In genomic region chr13:48998591-48998990, GRCm38 (mm10) we compare ENCODE assay signal across 9 mouse cellular contexts. TPM values are rescaled to one million over a fixed set of nuclear protein-coding genes. Genes with fewer than 3 reads are reported as not detected.
A peak's percentile ranks its signal among the peaks of the same experiment; 100 is the strongest.
DNase-seq lines count a peak whose midpoint lies in the region; ATAC-seq lines count a peak whose summit lies in the region.
"Had no signal": no experiment of that assay in that cellular context is flagged by ENCODE, and none has a peak within 500 bp of the region (broad histone marks: within the 10 kb centered on the region; RNA-seq: fewer than 3 reads in every experiment).

No protein-coding gene starts in this region.

- no peaks in the 10 kb centered on the region for H3K36me3 ChIP-seq in heart, embryonic 12.5 days
- H3K36me3 ChIP-seq: limb, embryonic 13.5 days had no signal

- peak; percentile 59 to 82 for DNase-seq in heart, adult 18-20 months
- peak; percentile 76 for DNase-seq in adrenal gland, postnatal 10 days
- DNase-seq in embryo, embryonic 11.5 days (ENCODE audit: low read depth, low spot score), result peak; percentile 72
- DNase-seq in heart, postnatal 4 days, result peak; percentile 73
- peak; percentile 49 to 74 for DNase-seq in layer of hippocampus, postnatal 10 days (ENCODE audit: low spot score in 2 of 2)
- peak; percentile 89 for DNase-seq in lung, postnatal 36 days
- DNase-seq in spleen, postnatal 36 days (ENCODE audit: low spot score in 2 of 2), result peak; percentile 44 to 60

- WGBS in heart, embryonic 12.5 days, result 10% methylated on average over 6 of the region's 6 CpGs

- no peak overlapping the region for H3K27ac ChIP-seq in heart, embryonic 12.5 days (ENCODE audit: poor library complexity, severe bottlenecking)
- H3K27ac ChIP-seq: limb, embryonic 13.5 days had no signal

- no peak overlapping the region for H3K9ac ChIP-seq in heart, embryonic 12.5 days
- H3K9ac ChIP-seq: limb, embryonic 13.5 days had no signal

- no peaks in the 10 kb centered on the region for H3K27me3 ChIP-seq in heart, embryonic 12.5 days (replicated peaks)
- H3K27me3 ChIP-seq: limb, embryonic 13.5 days had no signal

- no peak for ATAC-seq in heart, embryonic 12.5 days (ENCODE audit: insufficient number of reproducible peaks, low FRiP score)

- H3K4me2 ChIP-seq in heart, embryonic 12.5 days, result no peak overlapping the region
- H3K4me2 ChIP-seq: limb, embryonic 13.5 days had no signal

- H3K4me3 ChIP-seq in heart, embryonic 12.5 days, result no peak overlapping the region
- H3K4me3 ChIP-seq: limb, embryonic 13.5 days had no signal

- H3K9me3 ChIP-seq in heart, embryonic 12.5 days (replicated peaks), result no peaks in the 10 kb centered on the region
- H3K9me3 ChIP-seq: limb, embryonic 13.5 days had no signal

- no peaks in the 10 kb centered on the region for H3K4me1 ChIP-seq in heart, embryonic 12.5 days (replicated peaks)

RNA-seq across cellular contexts. Expression of gene Fam120a, which starts 30.8 kb away (rescaled TPM):
- total RNA-seq in heart, adult 18-20 months (2021), result 100 to 1,000 TPM; 102 to 104 TPM
- polyA plus RNA-seq in heart, embryonic 12.5 days (2016; fragmentation: Nextera tagmentation; extraction: Ambion mirVana), result 20.7 and 23.5 TPM in 2 replicates
- total RNA-seq in adrenal gland, postnatal 10 days (2021), result 100 to 1,000 TPM; 145 to 150 TPM
- 100 to 1,000 TPM; 112 to 118 TPM for total RNA-seq in heart, postnatal 4 days (2021)
- 10 to 100 TPM; 90.3 to 92.9 TPM for total RNA-seq in layer of hippocampus, postnatal 10 days (2021)
